Mouse (Mus musculus) CH12.LX (cell line): Measurements from ENCODE around the gene Card11. TPM values are rescaled to one million over a fixed set of nuclear protein-coding genes. Genes with fewer than 3 reads are reported as not detected.

Experiments
- DNase-seq: peaks from one replicate; pipeline ENCODE4 v3.0.0-alpha.2; 2013; ENCODE audit errors: extremely low read depth
- H3K27ac ChIP-seq: 2 replicates; pipeline ENCODE4 v1.5.1; 2012; ENCODE audit warnings: low read depth, mild to moderate bottlenecking, control low read depth, moderate library complexity; ENCODE audit not compliant: insufficient read depth
- H3K27me3 ChIP-seq: replicated peaks from 2 replicates; pipeline ENCODE3; 2012; ENCODE audit warnings: inconsistent platforms
- H3K36me3 ChIP-seq, 2 experiments: replicated peaks in 1 of 2; 2 replicates each; pipeline versions ENCODE3 to v1.6.1; 2012; ENCODE audit warnings: inconsistent platforms in 1 of 2, low read length in 1 of 2, mild to moderate bottlenecking in 1 of 2, mixed read lengths in 1 of 2, moderate library complexity in 1 of 2; ENCODE audit not compliant: control insufficient read depth in 1 of 2, insufficient read depth in 1 of 2
- H3K4me1 ChIP-seq, 2 experiments: 2 replicates each; pipeline ENCODE4 v1.6.1; 2012; ENCODE audit warnings: inconsistent platforms in 1 of 2, moderate library complexity in 1 of 2; ENCODE audit not compliant: insufficient read depth in 2 of 2, control insufficient read depth in 1 of 2
- H3K4me2 ChIP-seq: 2 replicates; pipeline ENCODE4 v1.6.1; 2012; ENCODE audit warnings: low read depth, mild to moderate bottlenecking, control low read depth; ENCODE audit not compliant: poor library complexity, insufficient read depth, severe bottlenecking
- H3K4me3 ChIP-seq, 3 experiments: fragments of 150-350 bp in 1 of 3; sonication (generic) in 1 of 3; replicated peaks in 1 of 3; 2 replicates each; pipeline versions ENCODE3 to v1.5.1; 2011 to 2012; ENCODE audit warnings: low read depth in 2 of 3, low read length in 2 of 3, mild to moderate bottlenecking in 2 of 3, moderate library complexity in 2 of 3, control low read depth in 1 of 3, improper control_type of control experiment in 1 of 3, inconsistent platforms in 1 of 3, mixed read lengths in 1 of 3; ENCODE audit not compliant: poor library complexity in 1 of 3
- H3K79me2 ChIP-seq: replicated peaks from 2 replicates; pipeline ENCODE4 v1.6.1; 2012; ENCODE audit warnings: mild to moderate bottlenecking, moderate library complexity; ENCODE audit not compliant: control insufficient read depth, poor library complexity, insufficient read depth, severe bottlenecking; ENCODE audit errors: extremely low read depth
- H3K9ac ChIP-seq: 2 replicates; pipeline ENCODE4 v1.6.1; 2012; ENCODE audit warnings: low read depth, mild to moderate bottlenecking, control low read depth, moderate library complexity; ENCODE audit not compliant: insufficient read depth
- H3K9me3 ChIP-seq: replicated peaks from 2 replicates; pipeline ENCODE3; 2012; ENCODE audit warnings: low read length, inconsistent platforms, mixed read lengths
- CHD2 ChIP-seq: IDR thresholded peaks from 2 replicates; pipeline ENCODE4 v1.6.1; 2011; ENCODE audit warnings: low read length, improper control_type of control experiment
- ELF1 ChIP-seq: IDR thresholded peaks from 2 replicates; pipeline ENCODE4 v1.6.1; 2014; ENCODE audit warnings: low read depth, mild to moderate bottlenecking, inconsistent platforms, low read length, improper control_type of control experiment
- EP300 ChIP-seq: IDR thresholded peaks from 2 replicates; pipeline ENCODE4 v1.6.1; 2011; ENCODE audit warnings: low read length, improper control_type of control experiment
- ETS1 ChIP-seq: conservative IDR thresholded peaks from 2 replicates; pipeline ENCODE4 v1.6.1; 2012; ENCODE audit warnings: low read depth, mild to moderate bottlenecking, inconsistent platforms, low read length, improper control_type of control experiment, moderate library complexity
- IRF4 ChIP-seq: IDR thresholded peaks from 2 replicates; pipeline ENCODE4 v1.6.1; 2014; ENCODE audit warnings: low read depth, mild to moderate bottlenecking, inconsistent platforms, low read length, improper control_type of control experiment
- MAZ ChIP-seq: IDR thresholded peaks from 2 replicates; pipeline ENCODE4 v1.6.1; 2012; ENCODE audit warnings: low read depth, mild to moderate bottlenecking, inconsistent platforms, low read length, improper control_type of control experiment, moderate library complexity
- MXI1 ChIP-seq: IDR thresholded peaks from 2 replicates; pipeline ENCODE4 v1.6.1; 2011; ENCODE audit warnings: mild to moderate bottlenecking, low read depth, low read length, improper control_type of control experiment
- NRF1 ChIP-seq: IDR thresholded peaks from 2 replicates; pipeline ENCODE4 v1.6.1; 2014; ENCODE audit warnings: low read depth, mild to moderate bottlenecking, inconsistent platforms, low read length, improper control_type of control experiment, moderate library complexity
- RAD21 ChIP-seq: IDR thresholded peaks from 2 replicates; pipeline ENCODE4 v1.6.1; 2011; ENCODE audit warnings: low read depth, mild to moderate bottlenecking, low read length, improper control_type of control experiment, moderate library complexity
- RCOR1 ChIP-seq: conservative IDR thresholded peaks from 2 replicates; pipeline ENCODE4 v1.6.1; 2012; ENCODE audit warnings: low read depth, mild to moderate bottlenecking, inconsistent platforms, low read length, improper control_type of control experiment
- SIN3A ChIP-seq: IDR thresholded peaks from 2 replicates; pipeline ENCODE4 v1.6.1; 2012; ENCODE audit warnings: low read length, improper control_type of control experiment, inconsistent platforms
- ZC3H11A ChIP-seq: IDR thresholded peaks from 2 replicates; pipeline ENCODE4 v1.6.1; 2012; ENCODE audit warnings: low read depth, mild to moderate bottlenecking, inconsistent platforms, low read length, improper control_type of control experiment
- ZKSCAN1 ChIP-seq: IDR thresholded peaks from 2 replicates; pipeline ENCODE4 v1.6.1; 2012; ENCODE audit warnings: low read depth, inconsistent platforms, low read length, improper control_type of control experiment, borderline replicate concordance
- ZNF384 ChIP-seq: IDR thresholded peaks from 2 replicates; pipeline ENCODE4 v1.6.1; 2012; ENCODE audit warnings: low read depth, low read length, improper control_type of control experiment, inconsistent platforms
- dilution Hi-C: fragments of 300-500 bp; cut with MboI; formaldehyde crosslinking; loops from 2 replicates; pipeline ENCODE4 v1.14.3; 2020; ENCODE audit warnings: low sequenced_read_pairs; ENCODE audit not compliant: extremely low pct_unique_long_range_greater_than_20kb, extremely low pct_ligation_motif_present
- in situ Hi-C: fragments of 300-500 bp; cut with MboI; formaldehyde crosslinking; loops from 3 replicates; pipeline ENCODE4 v1.14.3; 2019; ENCODE audit warnings: low sequenced_read_pairs, low pct_ligation_motif_present, low pct_unique_long_range_greater_than_20kb, mixed read lengths
- polyA plus RNA-seq: library from polyadenylated mRNA; unstranded; fragments of >175 nt; gene quantifications from 2 replicates; pipeline ENCODE4 v1.2.1, GENCODE M21; 2012; ENCODE audit warnings: low read depth; ENCODE audit not compliant: insufficient read length
- total RNA-seq, 2 experiments: library from RNA; depleted of rRNA; stranded (reverse); fragments of 300-350 nt in 1 of 2; fragments of >200 nt in 1 of 2; gene quantifications; 2 replicates each; pipeline ENCODE4 v1.2.3; 2012 to 2014

Gene Card11
- total and polyA plus RNA-seq, 3 experiments = 16.1 to 84.6 (median 31.9) TPM

GRCm38 (mm10) chr5:141016082-141016481 lies 15.7 kb upstream of the Card11 start:
- no peak overlapping the region for H3K4me2 ChIP-seq
- peaks cover 1% of the 10 kb centered on the region for H3K9me3 ChIP-seq
- H3K79me2 ChIP-seq = no peaks in the 10 kb centered on the region
- no peak overlapping the region for H3K27ac ChIP-seq
- no peak overlapping the region for H3K4me3 ChIP-seq
- no peak for DNase-seq
- dilution Hi-C loops = no loop called here
- no peaks in the 10 kb centered on the region for H3K27me3 ChIP-seq
- H3K4me1 ChIP-seq = peaks cover 23 to 50% of the 10 kb centered on the region in 2 experiments
- TF ChIP-seq ZNF384 = no peak
- no peak for TF ChIP-seq EP300
- TF ChIP-seq MAZ = no peak
- TF ChIP-seq IRF4 = no peak
- no peak for TF ChIP-seq ZKSCAN1
- TF ChIP-seq ZC3H11A = no peak
- no peak for TF ChIP-seq NRF1
- in situ Hi-C loops = no loop called here
- H3K9ac ChIP-seq = no peak overlapping the region
- no peaks in the 10 kb centered on the region for H3K36me3 ChIP-seq

GRCm38 (mm10) chr5:141014216-141014615 lies 13.8 kb upstream of the Card11 start:
- peak; percentile 54 for DNase-seq
- Histone ChIP-seq H3K4me3 (no peak overlapping the region), H3K9me3 (no peaks in the 10 kb centered on the region), H3K4me2 (no peak overlapping the region), H3K79me2 (no peaks in the 10 kb centered on the region), H3K27me3 (no peaks in the 10 kb centered on the region), H3K4me1 (peaks cover 19 to 41% of the 10 kb centered on the region in 2 experiments), H3K27ac (no peak overlapping the region), H3K9ac (no peak overlapping the region), H3K36me3 (no peaks in the 10 kb centered on the region)
- in situ Hi-C loops (loop anchor here (5.0 kb wide), 1 partner anchor 48 kb away; no protein-coding TSS in a partner anchor), dilution Hi-C loops (no loop called here)
- TF ChIP-seq MAZ = peak; percentile 61; the same call in 1 of the 2 replicates
- TF ChIP-seq ELF1 = 0 out of 2 replicates have a peak, but pooled peaks have one; percentile 12
- TF ChIP-seq EP300 = peak; percentile 74
- TF ChIP-seq RCOR1 = no peak
- peak; percentile 30; the same call in 1 of the 2 replicates for TF ChIP-seq ETS1
- TF ChIP-seq CHD2 = peak; percentile 72
- TF ChIP-seq IRF4 = peak; percentile 89
- no peak for TF ChIP-seq SIN3A

GRCm38 (mm10) chr5:141013465-141013864 lies 13.1 kb upstream of the Card11 start:
- DNase-seq = no peak
- dilution Hi-C loops = no loop called here
- Histone ChIP-seq H3K79me2 (no peaks in the 10 kb centered on the region), H3K4me1 (peaks cover 16 to 34% of the 10 kb centered on the region in 2 experiments), H3K4me3 (no peak overlapping the region), H3K27ac (no peak overlapping the region), H3K9me3 (peaks cover 2% of the 10 kb centered on the region), H3K4me2 (no peak overlapping the region), H3K27me3 (no peaks in the 10 kb centered on the region), H3K36me3 (no peaks in the 10 kb centered on the region), H3K9ac (no peak overlapping the region)
- TF ChIP-seq RAD21 = no peak
- TF ChIP-seq MXI1 = no peak
- in situ Hi-C loops = loop anchor here (5.0 kb wide), 1 partner anchor 49 kb away; no protein-coding TSS in a partner anchor
